Mouse (Mus musculus) retina, postnatal 1 day (tissue): ENCODE data around the gene Adap1.

Experiments
- DNase-seq: peaks from one replicate; pipeline ENCODE4 v3.0.0-alpha.2; 2012

Gene Adap1

GRCm38 (mm10) chr5:139320424-139320823, 5.0 kb downstream of the Adap1 start:
- DNase-seq: no peak

DNA sequence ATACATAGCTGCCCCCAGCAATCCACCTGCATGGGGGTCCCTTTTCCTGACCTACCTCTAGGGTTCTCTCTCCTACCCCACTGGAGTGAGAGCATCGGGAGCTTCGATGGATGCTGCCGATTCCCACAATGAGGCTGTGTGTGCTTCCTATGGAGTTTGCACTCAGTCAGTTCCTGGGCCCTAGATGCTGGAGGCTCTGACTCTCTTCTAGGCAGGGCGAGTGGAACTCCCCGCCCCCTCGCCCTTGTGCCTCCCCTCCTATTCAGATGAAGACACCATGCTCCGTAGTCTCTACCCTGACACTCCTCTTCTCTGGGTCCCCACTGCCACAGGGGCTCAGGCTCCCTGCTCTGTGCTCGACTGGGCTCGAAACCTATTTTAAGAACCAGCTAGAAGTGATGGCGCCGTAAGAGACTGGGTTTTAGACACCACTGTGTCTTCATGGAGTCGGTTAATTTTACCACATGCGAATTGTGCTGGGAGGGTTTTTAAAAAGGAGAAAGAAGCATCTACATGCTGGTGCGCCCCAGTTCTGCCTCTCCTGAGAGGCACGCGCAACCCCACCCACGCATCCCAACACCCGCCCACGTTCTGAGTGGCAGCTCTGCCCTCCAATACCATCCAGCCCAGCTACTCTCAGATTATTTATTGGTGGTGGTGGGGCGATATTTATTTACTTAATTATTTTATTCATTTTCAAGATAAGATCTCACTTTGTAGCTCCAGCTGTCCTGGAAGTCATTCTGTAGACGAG, 7.5 kb downstream of the Adap1 start:
- no peak for DNase-seq

DNA sequence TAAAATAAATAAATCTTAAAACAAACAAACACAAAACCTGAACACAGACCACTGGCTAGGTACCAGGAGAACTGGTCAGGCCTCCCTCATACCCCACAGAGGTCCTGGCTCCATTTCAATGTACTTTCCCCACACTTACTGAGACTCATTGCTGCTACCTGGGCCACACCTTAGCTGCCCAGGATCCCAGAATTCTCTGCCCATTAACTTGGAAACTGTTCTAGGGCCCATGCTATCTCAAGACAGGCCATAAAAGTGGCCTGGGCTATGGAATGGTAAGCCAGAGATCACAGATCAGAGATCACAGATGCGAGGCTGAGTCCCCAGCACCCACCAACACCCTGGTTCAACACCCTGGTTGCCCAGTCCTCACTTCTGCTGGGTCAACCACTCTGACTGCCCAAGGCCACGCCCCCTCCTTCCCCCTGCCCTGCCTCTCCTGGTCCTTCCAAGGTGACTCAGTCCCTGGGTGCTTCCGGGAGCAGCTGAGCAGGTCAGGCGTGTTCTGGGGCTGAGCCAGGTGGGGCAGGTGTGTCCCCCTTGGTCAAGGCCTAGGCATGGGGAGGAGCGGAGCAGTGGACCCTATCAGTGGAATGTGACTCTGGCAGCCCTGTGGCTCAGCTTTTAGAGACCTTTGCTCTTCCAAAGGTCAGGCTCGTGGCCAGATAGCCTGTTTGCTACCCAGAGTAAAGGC, 8.3 kb downstream of the Adap1 start:
- no peak for DNase-seq

- no peak for DNase-seq
Measured at GRCm38 (mm10) chr5:139314941-139315642, 10.3 kb downstream of the Adap1 start.

DNA sequence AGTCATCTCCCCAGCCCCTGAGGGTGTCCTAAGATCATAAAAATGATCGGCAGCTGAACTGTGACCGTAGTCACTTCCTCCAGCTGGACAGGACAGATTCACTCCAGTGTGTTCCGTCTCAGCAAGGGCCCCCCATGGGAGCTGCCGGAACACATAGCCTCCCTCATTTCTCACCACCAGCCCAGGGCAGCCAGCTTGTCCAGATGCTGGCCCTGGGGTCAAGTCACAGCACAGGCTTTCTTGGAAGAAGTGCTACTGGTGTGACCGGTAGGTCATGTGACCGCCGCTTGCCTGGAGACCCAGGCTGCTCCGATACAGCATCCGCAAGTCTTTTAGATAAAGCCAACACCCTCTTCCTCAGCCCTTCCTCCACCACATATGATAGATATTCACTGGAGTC, 11.9 kb downstream of the Adap1 start:
- DNase-seq: no peak

DNA sequence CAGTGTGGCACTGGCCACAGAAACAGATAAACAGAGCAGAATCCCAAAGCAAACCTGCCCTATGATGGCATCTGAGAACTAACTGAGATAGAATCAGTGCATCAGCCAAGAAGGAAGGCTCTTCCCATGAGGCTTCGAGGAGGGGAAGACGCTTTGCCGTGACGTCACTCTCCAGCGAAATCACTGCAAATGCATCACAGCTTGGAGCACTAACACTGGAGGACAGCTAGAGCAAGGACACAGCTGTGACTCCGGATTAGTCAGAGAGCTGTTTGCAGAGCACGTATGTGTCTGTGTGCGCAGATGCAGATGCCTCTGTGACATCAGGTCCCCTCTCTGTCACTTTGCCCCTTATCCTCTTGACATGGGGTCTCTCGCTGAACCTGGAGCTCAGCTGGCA, 13.6 kb downstream of the Adap1 start:
- DNase-seq: no peak

GRCm38 (mm10) chr5:139310477-139310876, 14.9 kb downstream of the Adap1 start:
- no peak for DNase-seq

DNA sequence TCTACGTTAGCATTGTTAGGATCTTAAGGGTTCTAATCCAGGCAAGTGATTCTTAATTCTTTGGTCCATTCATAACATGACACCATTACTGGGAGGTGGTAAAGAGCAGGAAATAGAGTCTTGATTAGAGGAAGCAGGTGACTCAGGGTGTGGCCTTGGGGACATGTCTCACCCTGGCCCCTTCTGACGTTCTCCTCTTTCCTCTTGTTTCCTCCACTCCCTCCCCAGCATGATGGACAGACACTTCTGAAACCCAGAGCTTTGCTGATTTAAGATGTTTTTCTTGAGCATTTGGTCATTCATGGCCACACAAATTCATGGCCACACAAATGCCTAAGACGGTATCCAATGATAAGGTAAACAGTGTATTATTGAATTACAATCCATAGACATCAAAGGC, 15.5 kb downstream of the Adap1 start:
- no peak for DNase-seq

DNA sequence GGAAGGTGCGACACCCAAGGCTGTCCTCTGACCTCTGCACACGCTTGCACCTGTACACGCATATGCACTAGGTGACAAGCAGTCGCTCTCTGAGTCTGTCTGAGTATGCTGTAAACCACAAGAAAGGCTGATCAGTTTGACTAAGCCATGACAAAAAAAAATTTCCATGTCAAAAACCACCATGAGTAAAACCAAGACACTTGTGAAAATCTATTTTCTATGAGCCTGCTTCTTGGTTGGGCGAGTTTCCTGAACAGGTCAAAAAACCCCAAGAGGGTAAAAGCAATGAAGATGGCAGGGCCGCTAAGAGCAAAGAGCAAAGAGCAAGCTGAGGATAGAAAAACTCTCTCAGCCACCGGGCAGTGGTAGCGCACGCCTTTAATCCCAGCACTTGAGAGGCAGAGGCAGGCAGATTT, 21.8 kb downstream of the Adap1 start:
- DNase-seq: no peak

GRCm38 (mm10) chr5:139302101-139302500, 23.3 kb downstream of the Adap1 start:
- no peak for DNase-seq

- DNase-seq: no peak
Measured at GRCm38 (mm10) chr5:139297745-139298144, 27.7 kb downstream of the Adap1 start.

DNA sequence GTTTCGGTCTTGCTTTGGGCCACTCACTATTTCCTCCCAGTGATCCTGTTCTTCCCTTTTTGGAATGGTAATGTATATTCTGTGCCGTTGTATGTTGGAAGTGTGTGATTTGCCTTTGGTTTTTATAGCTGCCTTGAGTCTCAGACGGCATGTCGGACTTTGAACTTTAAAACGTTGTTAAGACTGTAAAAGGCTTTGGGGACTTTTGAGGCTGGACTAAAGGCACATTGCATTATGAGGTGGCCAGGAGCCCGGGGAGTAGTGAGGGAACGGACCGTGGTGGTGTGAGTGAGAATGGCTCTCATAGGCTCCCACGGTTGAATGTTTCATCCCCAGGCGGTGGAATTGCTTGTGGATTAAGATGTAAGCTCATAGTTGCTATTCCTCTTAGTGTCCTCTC, 28.3 kb downstream of the Adap1 start:
- DNase-seq: no peak

DNA sequence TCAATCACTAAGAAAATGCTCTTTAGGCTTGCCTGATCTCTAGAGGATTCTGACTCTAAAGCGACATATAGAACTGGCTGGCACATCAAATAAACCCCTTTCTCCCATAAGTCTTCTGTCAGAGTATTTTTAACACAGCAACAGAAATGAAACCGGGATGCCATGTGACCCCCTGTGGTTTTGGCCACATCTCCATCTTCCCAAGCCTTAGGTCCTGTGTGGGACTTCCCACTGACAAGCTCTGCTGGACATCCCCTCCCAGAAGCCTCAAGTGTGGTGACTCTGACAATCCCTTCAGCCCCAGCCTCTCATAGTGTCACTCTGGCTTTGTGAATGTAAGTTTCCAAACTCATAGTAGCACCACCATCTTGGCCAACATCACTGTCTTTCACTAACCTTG, 31.3 kb downstream of the Adap1 start:
- DNase-seq: no peak

GRCm38 (mm10) chr5:139291811-139292560, 33.4 kb downstream of the Adap1 start:
- peak; percentile 38 for DNase-seq

- DNase-seq: no peak
Measured at GRCm38 (mm10) chr5:139290467-139291259, 34.8 kb downstream of the Adap1 start.

DNA sequence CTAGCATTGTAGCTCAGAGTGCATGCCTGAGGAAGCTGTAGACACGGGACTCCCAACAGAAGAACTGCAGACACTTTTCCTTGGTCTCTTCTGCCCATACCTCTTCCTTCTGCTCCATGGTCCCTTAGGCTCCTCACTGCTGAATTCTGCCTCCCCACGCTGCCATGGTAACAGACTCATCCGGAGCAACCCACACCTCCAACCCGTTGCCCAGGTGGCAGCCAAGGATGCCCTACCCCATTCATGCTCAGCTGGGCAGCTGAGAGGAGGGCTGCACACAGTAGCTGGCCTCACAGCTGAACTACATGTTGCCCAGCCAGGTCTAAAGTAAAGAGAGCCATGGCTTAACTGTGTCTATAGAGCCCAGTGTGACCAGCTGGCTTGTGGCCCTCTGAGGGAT, 36.8 kb downstream of the Adap1 start:
- no peak for DNase-seq

DNA sequence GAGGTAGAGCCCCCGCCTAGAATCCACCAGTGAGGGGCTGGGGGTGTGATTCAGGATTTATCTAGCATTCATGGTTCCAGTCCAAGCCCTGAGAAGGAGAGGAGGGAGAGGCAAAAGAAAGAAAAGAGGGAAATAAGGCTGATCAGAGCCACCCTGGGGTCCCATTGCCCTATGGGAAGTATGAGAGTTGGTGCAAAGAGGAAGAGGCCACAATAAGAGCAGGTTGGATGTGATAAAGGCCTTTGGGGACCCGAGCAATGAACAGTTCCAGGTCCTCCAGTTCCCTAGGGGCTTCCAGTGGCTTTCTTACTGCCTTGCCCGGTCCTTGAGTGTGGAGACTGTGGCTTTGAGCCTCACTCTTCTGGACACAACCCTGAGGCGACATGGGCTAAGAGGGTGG, 37.6 kb downstream of the Adap1 start:
- DNase-seq: no peak

- no peak for DNase-seq
Measured at GRCm38 (mm10) chr5:139287099-139287498, 38.3 kb downstream of the Adap1 start.

DNA sequence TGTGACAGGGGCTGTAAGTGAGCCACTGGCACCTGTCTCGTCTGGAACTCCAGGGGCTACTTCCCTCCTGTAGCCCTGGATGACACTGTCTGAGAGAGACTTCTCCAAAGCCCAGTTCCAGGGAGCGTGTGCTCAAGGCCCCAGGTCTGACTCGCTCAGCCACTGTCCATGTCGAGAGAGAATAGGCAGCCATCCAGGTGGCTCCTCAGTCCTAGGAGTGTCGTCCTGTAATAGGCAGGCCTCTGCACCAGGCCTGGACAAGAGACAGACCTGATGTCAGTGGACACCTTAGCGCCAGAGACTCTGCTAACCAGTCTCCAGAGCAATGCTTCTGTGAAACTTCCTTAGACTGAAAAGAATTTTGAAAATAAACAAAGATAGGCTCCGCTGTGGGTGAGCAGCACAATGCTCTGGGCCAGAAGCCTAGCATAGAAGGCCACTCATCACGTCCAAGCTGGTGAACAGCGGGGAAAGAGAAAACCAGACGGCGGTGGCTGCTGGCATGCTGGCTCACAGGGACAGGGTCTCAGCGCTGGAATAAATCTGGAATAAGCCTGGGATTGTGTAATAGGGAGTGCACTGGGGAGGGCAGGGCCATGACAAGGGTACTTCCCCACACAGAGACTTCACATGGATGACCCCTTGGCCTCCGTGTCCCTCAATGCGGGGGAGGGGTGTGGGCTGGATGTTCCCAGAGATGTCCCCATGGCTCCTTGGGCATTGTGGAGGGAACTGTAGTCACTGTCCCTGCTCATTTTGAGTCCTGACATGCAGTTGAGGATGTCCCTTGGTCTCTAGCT, 39.1 kb downstream of the Adap1 start:
- DNase-seq: no peak

- DNase-seq: no peak
Measured at GRCm38 (mm10) chr5:139285383-139286067, 39.9 kb downstream of the Adap1 start.
